Mouse (Mus musculus) heart, postnatal 4 days (tissue): Measurements from ENCODE around the gene Spred3. TPM values are rescaled to one million over a fixed set of nuclear protein-coding genes. Genes with fewer than 3 reads are reported as not detected.
A peak's percentile ranks its signal among the peaks of the same experiment; 100 is the strongest.
"Not testable (repeated sequence)": the region's sequence is repeated elsewhere in the genome, so short reads cannot be mapped to it uniquely, and the experiment has no call there.

Experiments
- DNase-seq: peaks from one replicate; pipeline ENCODE4 v3.0.0; 2021
- total RNA-seq, 2 experiments: library from RNA; stranded (reverse); gene quantifications; 2 replicates each; pipeline ENCODE4 v1.2.3; 2021

The Spred3 gene
- total RNA-seq, 2 experiments from 2014 or later = 2.2 to 2.5 TPM

GRCm38 (mm10) chr7:29168791-29169230 is 1.4 kb downstream of the Spred3 start:
- no peak for DNase-seq

DNA sequence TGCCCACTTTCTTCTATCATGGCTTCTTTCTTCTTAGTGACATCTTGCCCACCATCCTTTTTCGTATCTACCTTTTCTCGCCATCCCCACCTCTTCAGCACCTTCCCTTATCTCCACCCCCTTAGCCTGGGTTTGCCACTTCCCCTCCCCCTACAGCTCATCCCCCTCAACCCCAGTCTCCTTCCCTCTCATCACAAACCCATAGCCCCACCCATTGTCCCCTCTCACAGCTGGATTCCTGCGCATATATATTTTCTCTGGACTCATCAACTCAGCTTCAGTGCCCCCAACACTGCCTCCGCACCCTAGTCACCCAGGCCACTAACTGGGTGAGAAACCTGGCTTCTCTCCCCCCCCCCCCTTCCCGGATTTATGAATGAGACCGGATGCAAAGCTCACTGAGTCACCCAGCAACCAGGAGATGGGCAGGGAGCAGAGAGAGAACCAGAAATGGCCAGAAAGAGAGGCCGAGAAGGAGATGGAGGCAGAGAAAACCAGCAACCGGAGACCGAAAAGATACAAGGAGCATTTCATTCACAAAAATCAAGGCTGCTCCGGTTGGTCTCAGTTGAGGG is 2.0 kb downstream of the Spred3 start:
- no peak for DNase-seq

DNA sequence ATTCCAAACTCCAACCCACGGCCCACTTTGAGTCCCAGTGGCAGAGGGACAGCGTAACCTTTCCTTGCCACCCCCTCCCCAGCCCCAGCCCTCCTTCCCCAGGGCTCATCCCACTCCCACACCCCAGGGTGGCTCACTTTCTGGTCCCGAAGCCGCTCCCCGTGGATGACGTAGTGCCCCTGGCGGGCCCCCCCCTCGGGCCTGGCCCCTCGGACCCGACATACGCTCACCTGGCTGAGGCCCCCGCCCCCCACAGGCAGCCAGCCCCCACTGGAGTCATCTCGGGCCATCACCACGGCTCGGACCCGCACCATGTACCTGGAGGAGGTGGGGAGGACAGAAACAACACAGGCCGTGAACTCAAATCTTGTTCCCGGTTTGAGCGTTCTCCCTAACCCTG is 2.6 kb downstream of the Spred3 start:
- no peak for DNase-seq

GRCm38 (mm10) chr7:29162750-29163525 is 7.3 kb downstream of the Spred3 start:
- DNase-seq = peak; percentile 45

- DNase-seq = no peak
These were observed 7.9 kb downstream of the Spred3 start for GRCm38 (mm10) chr7:29162294-29162693.

DNA sequence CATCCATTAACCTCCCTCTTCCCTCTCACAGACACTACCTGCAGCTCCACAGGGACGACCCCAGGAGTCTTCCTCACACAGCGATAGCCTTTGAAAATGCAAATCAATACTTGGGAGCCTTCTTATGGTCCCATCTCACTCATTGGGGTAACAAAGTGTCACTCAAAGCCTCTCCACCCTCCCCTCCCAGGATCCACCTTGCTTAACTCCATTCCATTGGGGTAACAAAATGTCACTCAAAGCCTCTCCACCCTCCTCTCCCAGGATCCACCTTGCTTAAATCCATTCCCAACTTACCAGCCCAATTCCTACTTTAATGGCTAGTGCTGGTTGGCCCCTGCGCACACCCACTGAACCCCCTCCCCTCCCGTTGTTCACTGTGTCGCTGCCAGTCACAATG is 11.9 kb downstream of the Spred3 start:
- no peak for DNase-seq

GRCm38 (mm10) chr7:29155838-29156782 is 14.1 kb downstream of the Spred3 start, which contains the start of gene Fam98c:
Gene Fam98c, minus strand, starts transcription at chr7:29156234.
- peak; percentile 86 for DNase-seq

GRCm38 (mm10) chr7:29155196-29155837 is 14.9 kb downstream of the Spred3 start:
- DNase-seq = peak; percentile 89

DNA sequence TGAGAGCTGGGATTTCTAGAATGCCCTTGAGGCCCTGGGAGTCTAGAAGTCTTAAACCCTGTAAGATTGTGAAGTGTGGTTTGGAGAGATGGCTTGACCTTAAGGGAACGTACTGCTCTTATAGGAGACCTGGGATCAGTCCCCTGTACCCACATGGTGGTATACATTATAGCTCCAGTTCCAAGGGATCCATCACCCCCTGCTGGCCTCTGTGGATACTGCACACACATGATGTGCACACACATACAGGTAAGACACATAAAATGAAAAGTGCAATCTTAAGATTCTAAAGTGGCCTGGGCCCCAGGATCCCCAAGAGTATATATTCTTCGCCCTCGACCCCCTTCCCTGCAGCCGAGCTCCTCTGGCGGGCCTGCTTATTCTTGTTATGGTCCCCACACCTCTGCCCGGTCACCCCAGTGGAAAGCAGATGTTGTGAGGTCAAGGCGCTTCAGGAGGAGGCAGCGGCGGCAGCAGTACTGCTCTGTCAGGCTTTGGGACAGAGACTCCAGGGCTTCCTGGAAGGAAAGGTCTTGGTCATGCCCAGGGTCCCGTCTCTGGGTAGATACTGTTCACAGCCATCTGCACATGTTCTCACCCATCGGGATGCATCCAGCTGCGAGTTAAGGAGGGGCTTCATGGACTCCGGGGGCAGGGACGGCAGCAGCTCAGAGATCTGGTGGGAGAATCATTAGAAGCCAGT is 16.0 kb downstream of the Spred3 start:
- no peak for DNase-seq

DNA sequence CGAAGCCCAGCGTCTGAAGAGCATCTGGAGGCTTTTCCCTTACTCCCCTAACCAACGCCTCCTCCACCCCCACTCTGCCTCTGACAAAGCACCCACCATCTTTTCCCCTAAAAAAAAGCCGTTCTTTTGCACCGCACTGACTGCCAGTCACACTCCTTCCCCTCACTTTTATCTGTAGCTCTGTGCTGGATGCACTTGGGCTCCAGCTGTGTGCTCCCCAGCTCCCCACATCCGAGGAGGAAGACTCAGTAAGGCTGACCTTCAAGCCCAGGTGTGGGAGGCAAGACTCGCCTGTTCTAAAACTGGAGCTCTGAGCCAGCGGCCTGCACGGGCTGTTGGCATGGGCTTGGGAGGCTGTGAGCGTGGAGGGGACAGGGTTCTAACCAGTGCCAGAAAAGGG is 18.7 kb downstream of the Spred3 start:
- DNase-seq = no peak

- DNase-seq = no peak
These were observed 21.4 kb downstream of the Spred3 start for GRCm38 (mm10) chr7:29148771-29149170.

DNA sequence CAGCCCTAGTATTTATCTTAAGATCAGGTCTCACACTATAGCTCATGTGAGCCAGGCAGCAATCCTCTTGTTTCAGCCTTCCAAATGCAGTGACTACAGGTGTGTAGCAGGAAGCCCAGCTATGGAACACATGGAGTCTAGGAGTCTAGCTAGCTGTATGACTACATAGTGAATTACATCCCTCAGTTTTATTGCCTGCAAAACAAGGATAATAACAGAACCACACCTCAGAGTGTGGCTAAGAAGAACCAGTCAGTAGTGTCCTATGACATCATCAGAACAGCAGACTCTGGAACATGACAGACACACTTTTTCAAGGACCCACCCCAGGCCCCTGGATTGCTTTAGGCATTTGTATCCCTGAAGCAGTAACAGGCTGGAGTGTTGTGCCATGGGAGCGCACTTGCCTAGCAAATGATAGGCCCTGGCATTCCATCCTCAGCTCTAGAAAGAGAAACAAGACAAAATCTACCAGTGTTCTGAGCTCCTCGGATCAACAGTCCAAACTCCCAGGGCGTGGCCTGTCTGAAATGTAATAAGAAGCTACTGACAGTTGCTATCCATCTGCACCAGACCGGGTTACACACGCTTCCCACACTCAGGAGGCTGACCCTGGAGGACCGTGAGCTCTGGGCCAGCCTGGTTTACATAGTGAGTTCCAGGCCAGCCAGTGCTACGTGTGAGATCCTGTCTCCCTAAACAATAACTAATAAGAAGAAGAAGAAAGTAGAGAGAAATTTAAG is 23.4 kb downstream of the Spred3 start:
- no peak for DNase-seq

DNA sequence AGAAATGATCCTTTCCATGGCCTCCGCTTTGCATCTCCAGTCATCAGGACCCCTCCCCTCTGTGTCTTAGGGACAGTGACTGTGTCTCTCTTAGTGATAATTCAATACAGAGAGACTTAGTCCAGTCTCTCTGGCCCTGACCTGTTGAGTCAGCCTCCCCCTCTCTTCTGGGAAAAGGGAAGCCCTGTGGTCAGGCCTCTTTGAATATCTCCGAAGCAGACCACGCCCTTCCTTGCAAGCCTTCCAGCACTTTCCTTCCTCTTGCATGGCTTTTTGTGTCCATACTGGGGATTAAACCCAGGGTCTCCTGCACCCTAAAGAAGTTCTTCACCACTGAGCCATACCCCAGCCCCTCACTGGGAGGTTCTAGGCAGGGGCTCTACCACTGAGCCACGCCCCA is 26.2 kb downstream of the Spred3 start:
- DNase-seq = no peak

- no peak for DNase-seq
These were observed 28.8 kb downstream of the Spred3 start for GRCm38 (mm10) chr7:29141416-29141815.

DNA sequence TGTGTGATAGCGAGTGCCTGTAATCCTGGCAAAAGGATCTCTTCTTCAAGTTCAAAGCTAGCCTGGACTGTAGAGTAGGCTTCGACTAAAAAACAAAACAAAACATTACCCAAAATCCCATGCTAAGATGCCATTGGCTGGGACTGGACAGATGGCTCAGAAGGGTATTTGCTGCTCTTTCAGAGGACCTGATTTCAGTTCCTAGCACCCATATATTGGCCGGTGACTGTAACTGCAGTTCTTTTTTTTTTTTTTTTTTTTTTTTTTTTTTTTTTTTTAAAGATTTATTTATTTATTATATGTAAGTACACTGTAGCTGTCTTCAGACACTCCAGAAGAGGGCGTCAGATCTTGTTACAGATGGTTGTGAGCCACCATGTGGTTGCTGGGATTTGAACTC is 31.0 kb downstream of the Spred3 start:
- not testable (repeated sequence) for DNase-seq

- DNase-seq = no peak
These were observed 32.8 kb downstream of the Spred3 start for GRCm38 (mm10) chr7:29137429-29137828.

DNA sequence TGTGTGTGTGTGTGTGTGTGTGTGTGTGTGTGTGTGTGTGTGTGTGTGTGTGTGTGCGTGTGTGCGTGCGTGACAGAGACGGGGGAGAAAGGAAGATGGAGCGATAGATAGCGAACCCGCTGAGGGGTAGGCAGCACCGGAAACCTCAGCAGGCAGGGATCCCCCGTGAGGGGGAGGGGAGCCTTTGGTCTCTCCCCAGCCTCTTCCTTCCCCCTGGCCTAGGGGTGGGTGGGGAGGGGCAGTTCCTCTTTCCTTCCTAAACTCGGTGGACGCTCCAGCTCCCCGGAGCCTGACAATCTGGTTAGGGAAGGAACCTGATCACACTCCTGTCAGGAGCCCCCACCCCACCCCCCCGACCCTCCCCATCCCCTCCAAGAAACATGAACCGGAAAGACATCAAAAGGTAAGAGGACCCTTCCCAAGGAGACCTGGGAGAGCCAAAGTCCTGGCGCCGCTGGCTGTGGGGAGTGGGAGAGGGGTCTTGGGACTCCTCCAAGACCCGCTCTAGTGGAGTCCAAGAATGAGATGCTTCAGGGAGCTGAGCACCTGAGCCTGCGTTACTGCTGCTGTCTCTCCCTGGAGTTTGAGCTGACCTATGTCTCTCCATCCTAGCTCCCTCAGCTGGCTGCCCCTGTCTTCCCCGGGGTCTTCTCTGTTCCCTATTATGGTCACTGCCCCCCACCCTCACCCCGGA is 35.4 kb downstream of the Spred3 start, which contains the start of gene Rasgrp4:
Rasgrp4 (plus strand) TSS at position 159 of the 694 bp plus-strand sequence.
- peak; percentile 23 for DNase-seq

- DNase-seq = no peak
These were observed 36.0 kb downstream of the Spred3 start for GRCm38 (mm10) chr7:29134230-29134629.

DNA sequence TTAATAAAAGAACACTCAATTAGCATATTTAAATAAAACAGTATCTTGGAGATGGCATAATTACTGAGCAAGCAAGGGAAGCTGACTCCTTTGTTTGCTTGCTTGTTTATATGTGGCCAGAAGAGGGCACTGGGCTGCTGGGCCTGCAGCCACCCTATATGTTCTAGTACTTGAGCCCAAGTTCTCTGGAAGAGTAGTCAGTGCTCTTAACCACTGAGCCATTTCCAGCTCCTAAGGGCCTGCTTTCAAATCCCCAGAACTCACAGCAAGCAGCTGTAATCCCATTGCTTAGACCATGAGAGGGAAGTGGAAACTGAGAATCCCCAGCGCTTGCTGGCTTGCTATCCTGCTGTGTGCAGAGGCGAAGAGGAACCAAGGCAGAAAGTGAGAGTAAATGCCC is 41.5 kb downstream of the Spred3 start:
- no peak for DNase-seq
